Mouse (Mus musculus) B cell, adult (primary cell): ENCODE data around the gene Tfe3. TPM values are rescaled to one million over a fixed set of nuclear protein-coding genes. Genes with fewer than 3 reads are reported as not detected.

Experiments used
- total RNA-seq: library from RNA; stranded (reverse); gene quantifications from 4 replicates; pipeline ENCODE4 v1.2.4, GENCODE M21; 2023; ENCODE audit not compliant: inconsistent age

The Tfe3 gene
- 25.5 to 32.5 TPM (median 29.5 TPM) in 4 replicates for total RNA-seq

GRCm38 (mm10) chrX:7762137-7762920, at the start of gene Tfe3:
TSS of gene Tfe3 (plus strand) at chrX:7762560.

GRCm38 (mm10) chrX:7714135-7714899, 48.0 kb upstream of the Tfe3 start, which contains the start of gene Wdr45:
TSS of gene Wdr45 (plus strand) at chrX:7714333.

GRCm38 (mm10) chrX:7721514-7722281, 40.7 kb upstream of the Tfe3 start, which contains the start of gene Gm45208:
TSS of gene Gm45208 (plus strand) at chrX:7722245.

GRCm38 (mm10) chrX:7728215-7728921, 34.0 kb upstream of the Tfe3 start, which contains the start of gene Praf2:
TSS of gene Praf2 (plus strand) at chrX:7728439.

GRCm38 (mm10) chrX:7750432-7751116, 11.8 kb upstream of the Tfe3 start, which contains the start of gene Ccdc120:
TSS of gene Ccdc120 (minus strand) at chrX:7750905.

GRCm38 (mm10) chrX:7789542-7790136, 27.3 kb downstream of the Tfe3 start, which contains the start of gene Gripap1:
TSS of gene Gripap1 (plus strand) at chrX:7789765.

GRCm38 (mm10) chrX:7821865-7822779, 59.8 kb downstream of the Tfe3 start, which contains the start of gene Kcnd1:
TSS of gene Kcnd1 (plus strand) at chrX:7822289.

Other genes starting within 250 kb of the Tfe3 start
- not detected in 4 replicates for gene Foxp3, start 188.9 kb upstream of the Tfe3 start, total RNA-seq
- gene Ppp1r3f, start 188.3 kb upstream of the Tfe3 start, total RNA-seq, result 6.6 to 7.6 TPM (median 6.9 TPM) in 4 replicates
- 23.0 to 25.1 TPM (median 24.2 TPM) in 4 replicates for gene Ccdc22, start 157.0 kb upstream of the Tfe3 start, total RNA-seq
- not detected in 4 replicates for gene Cacna1f, start 155.5 kb upstream of the Tfe3 start, total RNA-seq
- gene Syp, start 124.1 kb upstream of the Tfe3 start, total RNA-seq, result 0.19 to 0.39 TPM (median 0.39 TPM) in 3 of 4 replicates, not detected in the other
- gene Prickle3, start 105.3 kb upstream of the Tfe3 start, total RNA-seq, result 24.8 to 33.8 TPM (median 31.3 TPM) in 4 replicates
- 84.5 to 110 TPM (median 102 TPM) in 4 replicates for gene Plp2, start 91.2 kb upstream of the Tfe3 start, total RNA-seq
- not detected in 4 replicates for gene Magix, start 81.3 kb upstream of the Tfe3 start, total RNA-seq
- 48.1 to 53.2 TPM (median 52.3 TPM) in 4 replicates for gene Gpkow, start 65.4 kb upstream of the Tfe3 start, total RNA-seq
- gene Wdr45, start 48.2 kb upstream of the Tfe3 start, total RNA-seq, result 63.9 to 81.8 TPM (median 66.9 TPM) in 4 replicates
- not detected in 4 replicates for gene Gm45208, start 40.3 kb upstream of the Tfe3 start, total RNA-seq
- 13.8 to 16.3 TPM (median 14.6 TPM) in 4 replicates for gene Praf2, start 34.1 kb upstream of the Tfe3 start, total RNA-seq
- gene Ccdc120, start 11.7 kb upstream of the Tfe3 start, total RNA-seq, result not detected in 4 replicates
- gene Gripap1, start 27.2 kb downstream of the Tfe3 start, total RNA-seq, result 275 to 287 TPM (median 279 TPM) in 4 replicates
- gene Kcnd1, start 59.7 kb downstream of the Tfe3 start, total RNA-seq, result 0.74 to 1.5 TPM (median 0.90 TPM) in 4 replicates
- gene Otud5, start 78.8 kb downstream of the Tfe3 start, total RNA-seq, result 194 to 202 TPM (median 199 TPM) in 4 replicates
- gene Pim2, start 115.7 kb downstream of the Tfe3 start, total RNA-seq, result 50.5 to 68.4 TPM (median 57.8 TPM) in 4 replicates
- gene Slc35a2, start 121.5 kb downstream of the Tfe3 start, total RNA-seq, result 25.9 to 33.3 TPM (median 32.3 TPM) in 4 replicates
- gene Pqbp1, start 136.7 kb downstream of the Tfe3 start, total RNA-seq, result 113 to 127 TPM (median 121 TPM) in 4 replicates
- 53.6 to 58.6 TPM (median 56.2 TPM) in 4 replicates for gene Timm17b, start 136.8 kb downstream of the Tfe3 start, total RNA-seq
- gene Gm10491, start 145.3 kb downstream of the Tfe3 start, total RNA-seq, result not detected in 4 replicates
- gene Gm10490, start 147.0 kb downstream of the Tfe3 start, total RNA-seq, result not detected in 4 replicates
- not detected in 4 replicates for gene Pcsk1n, start 157.3 kb downstream of the Tfe3 start, total RNA-seq
- not detected in 4 replicates for gene Eras, start 166.0 kb downstream of the Tfe3 start, total RNA-seq
- 16.5 to 22.4 TPM (median 19.2 TPM) in 4 replicates for gene Hdac6, start 185.3 kb downstream of the Tfe3 start, total RNA-seq
- 0.26 to 0.99 TPM in 2 of 4 replicates, not detected in the others for gene Gata1, start 215.5 kb downstream of the Tfe3 start, total RNA-seq